Mouse (Mus musculus): Measurements from ENCODE around the gene E030018B13Rik. TPM values are rescaled to one million over a fixed set of nuclear protein-coding genes. Genes with fewer than 3 reads are reported as not detected.

The E030018B13Rik gene
- polyA plus RNA-seq, 1 experiment, result 0.11 TPM

- no peak for DNase-seq (ENCODE audit: low read depth)
Measured at GRCm38 (mm10) chr7:63917693-63918092, 1.0 kb downstream of the E030018B13Rik start.

DNA sequence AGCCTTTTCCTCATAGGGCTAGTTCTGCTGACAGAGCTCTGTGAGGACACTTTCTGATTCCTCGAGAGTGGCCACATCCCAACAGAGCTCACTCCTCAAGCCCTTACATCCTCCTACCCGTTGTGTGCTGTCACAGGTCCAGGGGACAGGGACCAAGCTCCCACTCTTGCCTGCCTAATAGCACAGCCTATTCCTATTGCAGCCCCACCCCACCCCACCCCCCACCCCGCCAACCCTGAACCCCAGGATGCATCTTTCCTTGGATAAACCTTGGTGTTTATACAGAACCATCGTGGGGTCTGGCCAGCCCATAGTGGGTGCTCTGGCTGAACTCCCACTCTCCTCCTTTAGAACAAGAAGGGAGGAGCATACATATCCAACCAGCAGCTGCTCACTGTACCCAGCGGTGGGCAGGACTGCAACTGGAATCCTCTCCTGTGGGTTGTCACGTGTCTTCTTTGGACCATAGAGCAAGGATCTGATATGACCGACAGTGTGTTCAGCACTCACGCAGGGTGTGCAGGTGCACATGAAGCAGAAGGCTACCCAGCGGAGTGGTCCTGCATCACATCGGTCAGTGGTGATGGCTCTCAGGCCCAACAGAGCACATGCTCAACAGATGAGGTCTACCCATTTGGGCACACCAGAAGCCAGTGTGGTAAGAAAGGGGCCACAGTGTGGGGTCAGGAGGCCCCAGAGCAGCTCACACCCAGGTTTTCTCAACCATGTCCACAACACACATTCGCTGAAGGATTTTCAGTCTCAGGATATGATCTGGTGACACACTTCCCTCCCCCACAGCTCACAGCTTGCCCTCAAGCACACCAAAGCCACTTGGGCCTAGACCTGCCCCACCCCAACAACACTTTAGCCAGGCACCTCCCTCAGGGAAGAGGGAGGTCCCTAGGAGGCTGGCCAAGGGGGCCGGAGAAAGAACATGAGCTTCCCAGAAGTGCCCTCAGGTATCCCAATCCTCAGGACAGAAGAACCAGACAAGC is 2.4 kb downstream of the E030018B13Rik start:
- no peak for DNase-seq (ENCODE audit: low read depth)

DNA sequence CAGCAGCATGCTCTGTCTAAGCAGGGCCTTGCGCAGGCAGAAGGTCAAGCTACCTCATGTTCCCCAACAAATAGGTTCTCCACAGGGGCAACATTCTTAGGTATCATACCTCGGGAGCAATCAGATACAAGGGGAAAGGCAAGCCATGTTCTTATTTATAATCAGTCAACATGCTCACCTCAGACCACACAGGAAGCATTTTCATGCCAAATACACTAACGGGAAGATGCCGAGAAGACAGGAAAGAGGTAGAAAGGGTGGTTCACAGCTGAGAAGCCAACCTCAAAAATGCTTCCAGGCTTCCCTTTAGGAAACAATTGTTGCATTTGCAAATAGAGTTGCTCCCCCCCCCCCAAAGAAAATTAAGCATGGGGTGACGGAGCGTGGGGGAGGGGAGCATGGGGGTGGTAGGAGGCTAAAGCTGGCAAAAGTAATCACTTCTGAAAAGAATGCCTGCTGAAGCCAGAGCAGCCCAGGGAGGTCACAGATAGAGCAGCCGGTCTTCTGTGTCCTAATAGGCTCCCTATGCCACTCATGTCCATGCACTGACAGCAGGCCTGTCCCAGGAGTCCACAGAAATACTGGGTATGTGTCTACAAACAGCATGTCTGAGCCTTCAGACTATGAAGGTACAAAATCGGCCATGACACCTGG is 5.4 kb downstream of the E030018B13Rik start:
- no peak for DNase-seq (ENCODE audit: low read depth)

- no peak for DNase-seq (ENCODE audit: low read depth)
Measured at GRCm38 (mm10) chr7:63922571-63922970, 5.9 kb downstream of the E030018B13Rik start.

DNA sequence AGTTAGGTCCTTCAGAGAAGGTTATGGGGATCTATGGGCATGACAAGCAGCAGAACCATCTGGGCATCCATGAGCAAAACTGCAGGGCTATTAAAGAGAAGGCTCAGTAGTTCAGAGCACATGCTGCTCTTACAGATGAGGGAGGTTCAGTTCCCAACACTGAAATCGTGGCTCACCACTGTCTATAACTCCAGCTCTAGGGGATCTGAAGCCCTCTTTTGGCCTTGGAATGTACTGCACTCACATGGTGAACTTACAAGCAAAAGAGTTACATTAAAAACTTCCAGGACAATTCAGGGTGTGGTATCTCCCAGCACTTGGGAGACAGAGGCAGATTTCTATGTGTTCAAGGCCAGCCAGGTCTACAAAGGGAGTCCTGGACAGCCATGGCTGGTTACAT is 6.3 kb downstream of the E030018B13Rik start:
- DNase-seq (ENCODE audit: low read depth), result no peak

GRCm38 (mm10) chr7:63924151-63924550 is 7.5 kb downstream of the E030018B13Rik start:
- no peak for DNase-seq (ENCODE audit: low read depth)

- DNase-seq (ENCODE audit: low read depth), result peak; percentile 83
Measured at GRCm38 (mm10) chr7:63924747-63925412, 8.2 kb downstream of the E030018B13Rik start.

GRCm38 (mm10) chr7:63925413-63926360 is 9.0 kb downstream of the E030018B13Rik start:
- no peak for DNase-seq (ENCODE audit: low read depth)

DNA sequence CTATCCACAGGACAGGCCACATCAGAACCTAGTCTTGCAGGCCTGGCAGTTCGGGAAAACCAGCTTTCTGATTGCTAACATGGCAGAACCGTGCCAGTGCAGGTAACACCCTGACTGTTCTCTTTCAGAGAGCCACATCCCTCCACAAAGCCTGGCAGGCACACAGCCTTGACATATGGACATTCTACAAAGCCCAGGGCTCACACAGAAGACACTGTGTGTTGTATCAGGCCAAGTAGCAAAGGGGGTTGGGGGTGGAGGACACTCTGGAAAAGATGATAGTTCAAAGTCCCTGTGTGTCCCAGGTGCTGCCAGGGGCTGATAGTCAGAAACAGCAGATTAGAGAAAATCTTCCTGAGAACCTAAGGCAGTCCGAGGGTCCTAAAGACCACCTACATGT is 9.8 kb downstream of the E030018B13Rik start:
- DNase-seq (ENCODE audit: low read depth), result no peak

GRCm38 (mm10) chr7:63927121-63927520 is 10.5 kb downstream of the E030018B13Rik start:
- DNase-seq (ENCODE audit: low read depth), result no peak

DNA sequence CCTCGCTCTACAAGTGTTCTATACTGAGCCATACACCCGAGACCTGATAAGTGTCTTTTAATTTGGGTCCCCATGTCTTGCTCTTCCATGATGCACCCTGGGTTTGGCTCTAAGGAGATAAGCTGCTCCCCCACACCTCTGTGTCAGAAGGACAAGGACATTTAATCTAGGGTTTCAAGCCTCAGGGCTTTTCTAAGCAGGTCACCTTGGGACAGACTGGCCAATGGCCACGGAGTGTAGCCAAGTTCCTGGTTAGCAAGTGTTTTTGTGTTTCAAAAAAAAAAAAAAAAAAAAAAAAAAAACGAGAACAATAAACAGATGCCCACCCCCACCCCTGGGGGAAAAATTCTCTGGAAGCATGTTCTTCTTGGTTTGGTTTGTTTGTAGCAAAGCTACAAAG is 12.4 kb downstream of the E030018B13Rik start:
- DNase-seq (ENCODE audit: low read depth), result no peak

DNA sequence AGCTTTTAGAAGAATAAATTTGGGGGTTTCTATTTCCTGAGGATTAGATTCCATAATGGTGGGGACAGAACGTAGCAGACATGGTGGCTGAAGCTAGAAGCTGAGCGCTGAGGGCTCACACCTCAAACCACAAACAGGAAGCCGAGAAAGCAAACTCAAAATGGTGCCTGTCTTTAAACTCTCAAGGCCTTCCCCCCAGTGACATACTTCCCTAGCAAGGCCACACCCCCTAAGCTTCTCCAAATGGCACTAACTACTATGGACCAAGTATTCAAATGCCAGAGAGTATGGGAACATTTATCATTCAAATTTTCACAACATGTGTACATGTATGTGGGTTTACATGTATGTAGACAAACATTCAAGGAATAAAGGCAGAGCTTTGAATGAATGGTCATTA is 13.5 kb downstream of the E030018B13Rik start:
- DNase-seq (ENCODE audit: low read depth), result no peak

GRCm38 (mm10) chr7:63930766-63931165 is 14.1 kb downstream of the E030018B13Rik start:
- no peak for DNase-seq (ENCODE audit: low read depth)

GRCm38 (mm10) chr7:63932461-63932860 is 15.8 kb downstream of the E030018B13Rik start:
- no peak for DNase-seq (ENCODE audit: low read depth)

- DNase-seq (ENCODE audit: low read depth), result no peak
Measured at GRCm38 (mm10) chr7:63933905-63934304, 17.2 kb downstream of the E030018B13Rik start.

DNA sequence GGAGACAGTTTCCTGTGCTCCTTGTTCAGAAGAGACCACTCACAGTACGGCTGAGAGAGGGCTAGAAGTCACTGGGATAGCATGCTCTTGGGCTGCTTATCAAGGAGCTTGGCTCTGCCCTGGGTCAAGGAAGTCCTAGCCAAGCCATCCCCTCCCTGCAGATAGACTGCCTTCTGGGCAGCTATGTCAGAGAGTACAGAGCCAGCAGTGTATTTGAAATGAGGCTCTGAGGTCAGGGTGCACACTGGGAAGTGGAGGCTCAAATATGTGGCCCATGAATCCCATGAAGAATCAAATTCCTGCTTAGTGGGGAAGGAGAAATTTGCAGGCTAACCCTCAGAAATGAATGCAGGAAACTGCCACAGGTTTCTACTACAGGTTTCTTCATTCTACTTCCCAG is 17.9 kb downstream of the E030018B13Rik start:
- DNase-seq (ENCODE audit: low read depth), result no peak

- DNase-seq (ENCODE audit: low read depth), result no peak
Measured at GRCm38 (mm10) chr7:63935809-63936187, 19.1 kb downstream of the E030018B13Rik start.

- no peak for DNase-seq (ENCODE audit: low read depth)
Measured at GRCm38 (mm10) chr7:63936188-63936985, 19.7 kb downstream of the E030018B13Rik start.

DNA sequence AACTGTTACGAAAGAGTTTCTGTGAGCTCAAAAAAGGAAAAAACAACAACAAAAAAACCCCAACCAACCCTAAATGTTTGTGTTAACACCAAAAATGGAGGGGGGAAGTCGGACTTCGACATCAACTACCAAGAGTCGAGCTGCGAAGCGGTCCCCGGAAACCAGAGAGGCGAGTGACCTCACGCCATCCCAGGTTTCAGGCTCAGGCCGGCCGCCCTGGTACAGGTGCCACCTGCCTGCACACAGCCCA is 20.3 kb downstream of the E030018B13Rik start:
- DNase-seq (ENCODE audit: low read depth), result no peak

- no peak for DNase-seq (ENCODE audit: low read depth)
Measured at GRCm38 (mm10) chr7:63937236-63938065, 20.8 kb downstream of the E030018B13Rik start.

Data from gonadal fat pad, adult 2 months (tissue).